Mouse (Mus musculus) G1E (cell line): Measurements from ENCODE around the gene Creb5. TPM values are rescaled to one million over a fixed set of nuclear protein-coding genes. Genes with fewer than 3 reads are reported as not detected.

Source experiments
- ATAC-seq: 2 replicates; pipeline ENCODE4 v1.8.0; 2016; ENCODE audit warnings: mild to moderate bottlenecking; ENCODE audit not compliant: insufficient number of reproducible peaks, poor library complexity, low FRiP score, severe bottlenecking; ENCODE audit errors: extremely low read depth
- DNase-seq: peaks from one replicate; pipeline ENCODE4 v3.0.0; 2012; ENCODE audit warnings: low spot score
- H3K27me3 ChIP-seq: 2 replicates; pipeline ENCODE4 v1.6.1; 2012; ENCODE audit warnings: mild to moderate bottlenecking, low read length, inconsistent platforms; ENCODE audit not compliant: insufficient read depth
- H3K36me3 ChIP-seq: replicated peaks from 2 replicates; pipeline ENCODE3; 2012; ENCODE audit warnings: mild to moderate bottlenecking, inconsistent platforms
- H3K4me1 ChIP-seq: 2 replicates; pipeline ENCODE4 v1.6.1; 2012; ENCODE audit warnings: low read depth, low read length, inconsistent platforms, mixed read lengths; ENCODE audit not compliant: insufficient read depth
- H3K4me3 ChIP-seq: 2 replicates; pipeline ENCODE4 v1.5.1; 2012; ENCODE audit warnings: low read depth, mild to moderate bottlenecking, inconsistent platforms, low read length, moderate library complexity, mixed read lengths
- H3K9me3 ChIP-seq: replicated peaks from 2 replicates; pipeline ENCODE4 v1.6.1; 2012; ENCODE audit warnings: inconsistent platforms
- CTCF ChIP-seq: IDR thresholded peaks from 2 replicates; pipeline ENCODE4 v1.5.1; 2012; ENCODE audit warnings: low read depth, low read length, inconsistent platforms, mixed read lengths
- GATA1 ChIP-seq: IDR thresholded peaks from 2 replicates; pipeline ENCODE4 v1.6.1; 2012; ENCODE audit warnings: borderline replicate concordance, low read length, inconsistent platforms, mixed read lengths
- GATA2 ChIP-seq: IDR thresholded peaks from 2 replicates; pipeline ENCODE4 v1.6.1; 2012; ENCODE audit warnings: low read depth, low read length, inconsistent platforms, borderline replicate concordance
- POLR2AphosphoS5 ChIP-seq: IDR thresholded peaks from 2 replicates; pipeline ENCODE4 v1.6.1; 2012; ENCODE audit warnings: low read depth, low read length, inconsistent platforms; ENCODE audit not compliant: insufficient replicate concordance
- TAL1 ChIP-seq: conservative IDR thresholded peaks from 2 replicates; pipeline ENCODE4 v1.6.1; 2012; ENCODE audit warnings: low read depth, low read length, inconsistent platforms, mixed read lengths
- polyA plus RNA-seq: library from polyadenylated mRNA; stranded (reverse); fragments of >175 nt; gene quantifications from 2 replicates; pipeline ENCODE4 v1.2.3, GENCODE M21; 2012
- total RNA-seq, 2 experiments: library from RNA; stranded (forward) in 1 of 2; stranded (reverse) in 1 of 2; fragments of 200-1000 nt in 1 of 2; fragments of >200 nt in 1 of 2; fragmentation: Nextera tagmentation in 1 of 2; gene quantifications; 2 replicates each; pipeline ENCODE4 v1.2.3; 2014 to 2017

The Creb5 gene
- total and polyA plus RNA-seq, 3 experiments: 0.44 TPM; not detected in 2

- Histone ChIP-seq H3K27me3 (no peaks in the 10 kb centered on the region), H3K4me3 (no peak overlapping the region), H3K36me3 (no peaks in the 10 kb centered on the region), H3K9me3 (peaks cover 31% of the 10 kb centered on the region), H3K4me1 (no peaks in the 10 kb centered on the region)
- no peak for TF ChIP-seq TAL1
- no peak for TF ChIP-seq GATA1
- TF ChIP-seq GATA2: no peak
- TF ChIP-seq POLR2AphosphoS5: no peak
- no peak for TF ChIP-seq CTCF
- ATAC-seq (no peak), DNase-seq (no peak)
Observed at GRCm38 (mm10) chr6:53271636-53272035, 15.4 kb upstream of the Creb5 start.

- no peak for ATAC-seq
Observed at GRCm38 (mm10) chr6:53286389-53287037, 557 bp upstream of the Creb5 start.

GRCm38 (mm10) chr6:53287562-53288381 lies 702 bp downstream of the Creb5 start:
- ATAC-seq (no peak), DNase-seq (no peak)
- H3K4me1 ChIP-seq: no peaks in the 10 kb centered on the region
- TF ChIP-seq GATA2 (no peak), GATA1 (no peak), CTCF (no peak), TAL1 (no peak), POLR2AphosphoS5 (no peak)
- no peak overlapping the region; the same call in 1 of the 2 replicates for H3K4me3 ChIP-seq
- H3K27me3 ChIP-seq: no peaks in the 10 kb centered on the region
- H3K9me3 ChIP-seq: peaks cover 49% of the 10 kb centered on the region
- no peaks in the 10 kb centered on the region for H3K36me3 ChIP-seq

More at GRCm38 (mm10) chr6:53286389-53287037, 557 bp upstream of the Creb5 start:
- no peak overlapping the region for H3K4me3 ChIP-seq
- no peak for DNase-seq
- peaks cover 55% of the 10 kb centered on the region for H3K9me3 ChIP-seq
- H3K4me1 ChIP-seq: no peaks in the 10 kb centered on the region
- no peak for TF ChIP-seq TAL1
- no peak for TF ChIP-seq GATA2
- TF ChIP-seq CTCF: no peak
- no peak for TF ChIP-seq POLR2AphosphoS5
- TF ChIP-seq GATA1: no peak
- no peaks in the 10 kb centered on the region for H3K27me3 ChIP-seq
- H3K36me3 ChIP-seq: no peaks in the 10 kb centered on the region

GRCm38 (mm10) chr6:53288584-53289558 lies 1.8 kb downstream of the Creb5 start:
- ATAC-seq (no peak), DNase-seq (no peak)
- Histone ChIP-seq H3K36me3 (no peaks in the 10 kb centered on the region), H3K27me3 (no peaks in the 10 kb centered on the region), H3K4me1 (no peaks in the 10 kb centered on the region), H3K4me3 (no peak overlapping the region), H3K9me3 (peaks cover 49% of the 10 kb centered on the region)
- TF ChIP-seq GATA1 (no peak), POLR2AphosphoS5 (no peak), CTCF (no peak), TAL1 (no peak), GATA2 (no peak)

GRCm38 (mm10) chr6:53289659-53290058 lies 2.6 kb downstream of the Creb5 start:
- Histone ChIP-seq H3K4me1 (no peaks in the 10 kb centered on the region), H3K4me3 (no peak overlapping the region), H3K36me3 (no peaks in the 10 kb centered on the region), H3K9me3 (peaks cover 46% of the 10 kb centered on the region), H3K27me3 (no peaks in the 10 kb centered on the region)
- TF ChIP-seq TAL1 (no peak), CTCF (no peak), GATA2 (no peak), GATA1 (no peak), POLR2AphosphoS5 (no peak)
- ATAC-seq: no peak
- DNase-seq: no peak
